Mouse (Mus musculus): ENCODE results near the gene AC140267.1. TPM values are rescaled to one million over a fixed set of nuclear protein-coding genes. Genes with fewer than 3 reads are reported as not detected.

AC140267.1 gene
- polyA plus RNA-seq, 1 experiment, result not detected

- H3K27ac ChIP-seq (replicated peaks; ENCODE audit: low read depth, low read length), result peak overlapping the region; percentile 61
- 0 out of 2 replicates have a peak overlapping the region, but pooled peaks have one; percentile 17 for H3K4me3 ChIP-seq (ENCODE audit: insufficient read depth, low read depth, low read length)
- H3K4me1 ChIP-seq (ENCODE audit: control insufficient read depth, insufficient read depth, insufficient read length, low read length), result no peaks in the 10 kb centered on the region
Measured at GRCm38 (mm10) chr15:80219211-80219610, 16.4 kb upstream of the AC140267.1 start.

GRCm38 (mm10) chr15:80219705-80220657 lies 15.7 kb upstream of the AC140267.1 start:
- Histone ChIP-seq H3K4me1 (ENCODE audit: control insufficient read depth, insufficient read depth, insufficient read length, low read length) (no peaks in the 10 kb centered on the region), H3K4me3 (ENCODE audit: insufficient read depth, low read depth, low read length) (no peak overlapping the region), H3K27ac (replicated peaks; ENCODE audit: low read depth, low read length) (peak overlapping the region; percentile 34)

DNA sequence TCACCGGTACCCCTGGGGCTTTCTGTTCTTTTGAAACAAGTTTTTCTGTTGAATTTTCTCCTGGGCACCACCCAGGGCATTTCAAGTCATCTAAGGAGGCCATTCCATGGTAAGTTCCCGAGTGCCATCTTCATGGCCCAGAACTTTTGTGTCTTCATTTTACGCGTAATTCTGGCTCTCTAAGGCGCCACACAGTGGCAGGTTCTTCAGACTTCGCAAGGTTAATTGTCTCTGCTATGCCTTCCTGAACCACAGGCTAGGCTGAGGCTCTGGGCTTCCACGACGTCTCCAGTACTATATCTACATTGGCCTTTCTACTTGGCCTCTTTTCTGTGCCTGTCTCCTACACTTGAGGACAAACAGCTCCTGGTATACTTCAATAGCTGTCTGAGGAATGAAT lies 14.6 kb upstream of the AC140267.1 start:
- no peak overlapping the region for H3K4me3 ChIP-seq (ENCODE audit: insufficient read depth, low read depth, low read length)
- no peaks in the 10 kb centered on the region for H3K4me1 ChIP-seq (ENCODE audit: control insufficient read depth, insufficient read depth, insufficient read length, low read length)
- no peak overlapping the region for H3K27ac ChIP-seq (replicated peaks; ENCODE audit: low read depth, low read length)

DNA sequence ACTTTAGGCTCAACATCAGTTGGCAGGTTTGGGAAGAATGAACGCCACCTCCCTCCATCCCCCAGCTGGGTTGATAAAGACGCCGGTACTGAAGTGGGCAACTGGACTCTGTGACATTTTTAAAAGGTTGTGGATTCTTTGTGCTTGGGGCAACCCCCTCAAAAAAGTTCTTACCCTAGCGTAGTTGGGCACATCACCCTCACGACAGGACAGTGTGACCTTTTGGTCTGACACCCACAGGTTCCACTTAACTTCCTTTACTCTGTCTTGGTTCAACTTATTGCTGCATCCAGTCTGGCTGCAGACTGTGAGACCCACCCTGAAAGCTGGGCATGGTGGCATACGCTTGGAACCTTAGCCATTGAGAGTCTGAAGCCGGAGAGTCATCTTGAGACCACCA lies 11.9 kb upstream of the AC140267.1 start:
- Histone ChIP-seq H3K4me1 (ENCODE audit: control insufficient read depth, insufficient read depth, insufficient read length, low read length) (no peaks in the 10 kb centered on the region), H3K4me3 (ENCODE audit: insufficient read depth, low read depth, low read length) (no peak overlapping the region), H3K27ac (replicated peaks; ENCODE audit: low read depth, low read length) (no peak overlapping the region)

- Histone ChIP-seq H3K27ac (replicated peaks; ENCODE audit: low read depth, low read length) (no peak overlapping the region), H3K4me3 (ENCODE audit: insufficient read depth, low read depth, low read length) (no peak overlapping the region), H3K4me1 (ENCODE audit: control insufficient read depth, insufficient read depth, insufficient read length, low read length) (no peaks in the 10 kb centered on the region)
Measured at GRCm38 (mm10) chr15:80225208-80225607, 10.4 kb upstream of the AC140267.1 start.

DNA sequence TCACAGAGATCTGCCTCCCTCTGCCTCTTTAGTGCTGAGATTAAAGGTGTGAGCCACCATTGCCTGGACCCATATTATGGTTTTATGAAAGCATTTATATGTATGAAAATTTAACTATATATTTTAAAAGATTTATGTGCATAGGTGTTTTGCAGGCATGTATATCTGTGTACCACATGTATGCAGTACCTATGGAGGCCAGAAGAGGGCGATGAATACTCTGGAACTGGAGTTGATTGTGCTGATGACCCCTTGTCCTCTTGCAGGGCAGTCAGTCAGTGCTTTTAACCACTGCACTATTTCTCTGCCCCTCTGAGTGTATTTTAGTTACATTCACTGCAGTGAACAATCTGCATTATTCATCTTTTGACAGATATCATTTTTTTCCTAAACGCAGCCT lies 9.8 kb upstream of the AC140267.1 start:
- H3K4me3 ChIP-seq (ENCODE audit: insufficient read depth, low read depth, low read length), result no peak overlapping the region
- no peak overlapping the region for H3K27ac ChIP-seq (replicated peaks; ENCODE audit: low read depth, low read length)
- H3K4me1 ChIP-seq (ENCODE audit: control insufficient read depth, insufficient read depth, insufficient read length, low read length), result no peaks in the 10 kb centered on the region

- Histone ChIP-seq H3K4me3 (ENCODE audit: insufficient read depth, low read depth, low read length) (no peak overlapping the region), H3K4me1 (ENCODE audit: control insufficient read depth, insufficient read depth, insufficient read length, low read length) (no peaks in the 10 kb centered on the region), H3K27ac (replicated peaks; ENCODE audit: low read depth, low read length) (no peak overlapping the region)
Measured at GRCm38 (mm10) chr15:80228071-80228800, 7.4 kb upstream of the AC140267.1 start.

DNA sequence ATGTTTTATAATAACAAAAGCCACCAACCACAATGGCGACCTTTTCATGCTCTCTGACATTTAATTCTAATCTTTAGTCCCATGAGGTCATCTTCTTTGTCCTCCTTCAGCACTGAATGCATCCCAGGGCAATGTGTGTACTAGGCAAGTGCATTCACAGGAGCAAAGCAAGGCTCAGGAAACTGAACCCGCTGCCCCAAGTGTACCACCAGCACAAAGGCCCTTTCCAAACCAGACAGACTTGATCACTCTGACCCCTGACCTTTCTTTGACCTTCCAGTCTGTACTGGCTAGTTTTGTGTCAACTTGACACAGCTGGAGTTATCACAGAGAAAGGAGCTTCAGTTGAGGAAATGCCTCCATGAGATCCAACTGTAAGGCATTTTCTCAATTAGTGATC lies 3.3 kb upstream of the AC140267.1 start:
- no peak overlapping the region for H3K4me3 ChIP-seq (ENCODE audit: insufficient read depth, low read depth, low read length)
- no peaks in the 10 kb centered on the region for H3K4me1 ChIP-seq (ENCODE audit: control insufficient read depth, insufficient read depth, insufficient read length, low read length)

DNA sequence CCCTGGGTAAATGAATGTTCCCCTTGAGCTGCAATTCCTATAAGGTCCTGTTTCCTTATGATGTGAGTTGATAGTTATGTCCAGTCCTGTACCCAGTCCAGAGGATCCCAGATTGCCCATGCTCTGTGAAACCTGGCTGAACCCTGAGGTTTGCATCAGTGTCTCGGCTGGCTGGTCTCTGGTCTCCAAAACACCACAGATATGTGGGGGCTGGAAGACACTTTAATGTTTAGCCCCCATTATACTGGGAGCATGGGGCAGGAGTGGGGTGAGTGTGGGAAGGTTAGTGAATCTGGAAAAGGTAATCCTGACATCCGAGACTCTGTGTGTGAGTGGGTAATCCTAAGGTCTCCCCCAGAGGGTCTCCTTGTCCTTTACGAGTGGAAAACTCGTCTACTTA lies 2.6 kb upstream of the AC140267.1 start:
- Histone ChIP-seq H3K27ac (replicated peaks; ENCODE audit: low read depth, low read length) (peak overlapping the region; percentile 48; the same call in 1 of the 2 replicates), H3K4me1 (ENCODE audit: control insufficient read depth, insufficient read depth, insufficient read length, low read length) (no peaks in the 10 kb centered on the region), H3K4me3 (ENCODE audit: insufficient read depth, low read depth, low read length) (no peak overlapping the region)

More for the DNA sequence above, 3.3 kb upstream of the AC140267.1 start:
- H3K27ac ChIP-seq (replicated peaks; ENCODE audit: low read depth, low read length), result no peak overlapping the region

DNA sequence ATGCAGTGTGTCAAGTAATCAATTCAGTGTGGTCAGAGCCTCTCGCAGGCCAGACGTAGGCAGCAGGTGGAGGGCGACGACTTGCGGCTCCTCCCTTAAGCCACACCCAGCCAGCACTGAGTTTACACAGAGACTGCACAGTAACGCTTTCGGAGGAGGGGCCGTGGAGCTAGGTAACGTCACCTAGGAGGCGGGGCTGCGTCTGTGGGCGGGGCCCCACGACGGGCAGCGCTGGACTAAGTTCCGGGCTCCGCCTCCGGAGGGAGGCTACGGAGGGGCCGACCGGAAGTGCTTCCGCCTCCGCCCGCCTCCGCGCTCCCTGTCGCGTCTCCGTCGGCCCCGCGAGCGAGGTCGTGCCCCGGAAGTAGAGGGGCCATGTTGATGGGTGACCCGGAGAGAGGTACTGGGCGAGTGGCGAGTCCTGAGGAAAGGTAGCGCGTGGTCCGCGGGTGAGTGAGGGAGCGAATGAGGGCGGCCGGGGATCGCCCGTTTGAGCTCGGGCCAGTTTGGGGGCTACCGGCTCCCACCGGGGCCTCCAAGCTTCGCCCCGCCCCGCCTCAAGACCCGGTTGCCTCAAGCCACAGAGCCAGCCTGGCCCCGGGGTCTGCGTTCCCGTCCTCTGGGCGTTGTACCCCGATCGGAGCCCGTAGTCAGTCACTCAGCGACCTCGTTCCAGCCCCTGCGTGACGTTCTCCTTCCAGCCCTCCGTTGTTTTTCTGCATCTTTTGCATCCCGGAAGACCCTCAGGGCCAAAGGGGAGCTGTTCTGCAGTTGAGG lies 1.7 kb upstream of the AC140267.1 start, which contains the start of gene Mief1:
Gene Mief1, plus strand, starts transcription at position 286 of the 777 bp plus-strand sequence.
- Histone ChIP-seq H3K4me1 (ENCODE audit: control insufficient read depth, insufficient read depth, insufficient read length, low read length) (no peaks in the 10 kb centered on the region), H3K4me3 (ENCODE audit: insufficient read depth, low read depth, low read length) (peak within 1 kb of the TSS; percentile 82), H3K27ac (replicated peaks; ENCODE audit: low read depth, low read length) (peak within 1 kb of the TSS; percentile 66)

GRCm38 (mm10) chr15:80248135-80248534 lies 12.5 kb downstream of the AC140267.1 start:
- Histone ChIP-seq H3K4me1 (ENCODE audit: control insufficient read depth, insufficient read depth, insufficient read length, low read length) (no peaks in the 10 kb centered on the region), H3K27ac (replicated peaks; ENCODE audit: low read depth, low read length) (no peak overlapping the region), H3K4me3 (ENCODE audit: insufficient read depth, low read depth, low read length) (no peak overlapping the region)

- H3K4me1 ChIP-seq (ENCODE audit: control insufficient read depth, insufficient read depth, insufficient read length, low read length), result no peaks in the 10 kb centered on the region
- no peak overlapping the region for H3K27ac ChIP-seq (replicated peaks; ENCODE audit: low read depth, low read length)
- no peak overlapping the region for H3K4me3 ChIP-seq (ENCODE audit: insufficient read depth, low read depth, low read length)
Measured at GRCm38 (mm10) chr15:80248596-80248995, 13.0 kb downstream of the AC140267.1 start.

DNA sequence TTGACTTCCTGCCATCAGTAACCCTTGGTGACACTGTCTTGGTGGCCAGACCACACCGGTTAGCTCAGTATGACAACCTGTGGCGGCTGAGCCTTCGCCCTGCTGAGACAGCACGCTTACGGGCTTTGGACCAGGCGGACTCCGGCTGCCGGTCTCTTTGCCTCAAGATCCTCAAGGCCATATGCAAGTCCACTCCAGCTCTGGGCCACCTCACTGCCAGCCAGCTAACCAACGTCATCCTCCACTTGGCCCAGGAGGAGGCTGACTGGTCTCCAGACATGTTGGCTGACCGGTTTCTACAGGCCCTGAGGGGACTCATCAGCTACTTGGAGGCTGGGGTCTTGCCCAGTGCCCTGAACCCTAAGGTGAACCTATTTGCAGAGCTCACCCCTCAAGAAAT lies 14.0 kb downstream of the AC140267.1 start:
- no peak overlapping the region for H3K27ac ChIP-seq (replicated peaks; ENCODE audit: low read depth, low read length)
- H3K4me1 ChIP-seq (ENCODE audit: control insufficient read depth, insufficient read depth, insufficient read length, low read length), result no peaks in the 10 kb centered on the region; the same call in 1 of the 2 replicates
- H3K4me3 ChIP-seq (ENCODE audit: insufficient read depth, low read depth, low read length), result no peak overlapping the region

GRCm38 (mm10) chr15:80250586-80250985 lies 15.0 kb downstream of the AC140267.1 start:
- no peak overlapping the region for H3K4me3 ChIP-seq (ENCODE audit: insufficient read depth, low read depth, low read length)
- H3K4me1 ChIP-seq (ENCODE audit: control insufficient read depth, insufficient read depth, insufficient read length, low read length), result no peaks in the 10 kb centered on the region; the same call in 1 of the 2 replicates
- no peak overlapping the region for H3K27ac ChIP-seq (replicated peaks; ENCODE audit: low read depth, low read length)

DNA sequence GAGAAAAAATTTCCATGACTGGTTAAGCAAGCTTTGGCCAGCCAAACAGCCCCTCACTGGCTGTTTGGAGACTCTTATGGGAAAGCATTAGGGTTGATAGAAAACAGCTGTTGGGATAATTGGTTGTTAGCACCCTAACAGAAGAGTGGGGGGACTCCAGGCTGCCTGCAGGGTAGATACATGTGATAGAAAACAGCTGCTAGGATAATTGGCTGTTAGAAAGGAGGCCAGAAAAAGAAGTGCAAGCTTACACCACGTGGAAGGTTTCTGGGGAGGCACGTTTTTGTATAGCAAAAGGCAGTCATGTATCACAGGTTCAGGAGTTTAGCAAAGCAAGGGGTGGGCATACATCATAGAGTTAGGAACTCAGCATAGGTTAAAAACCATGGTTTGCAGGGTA lies 17.9 kb downstream of the AC140267.1 start:
- H3K27ac ChIP-seq (replicated peaks; ENCODE audit: low read depth, low read length), result no peak overlapping the region
- no peak overlapping the region for H3K4me3 ChIP-seq (ENCODE audit: insufficient read depth, low read depth, low read length)
- no peaks in the 10 kb centered on the region; the same call in 1 of the 2 replicates for H3K4me1 ChIP-seq (ENCODE audit: control insufficient read depth, insufficient read depth, insufficient read length, low read length)

All from brown adipose tissue, adult 24 weeks (tissue).